Mouse (Mus musculus) thymus, postnatal 25 days (tissue): ENCODE data around the gene Adgrg1.

Experiments used
- DNase-seq: peaks from one replicate; pipeline ENCODE4 v3.0.0; 2022

Adgrg1 gene

GRCm38 (mm10) chr8:94978131-94978530, 3.6 kb downstream of the Adgrg1 start:
- peak; percentile 56 for DNase-seq

GRCm38 (mm10) chr8:94978593-94979319, 4.2 kb downstream of the Adgrg1 start:
- DNase-seq: no peak

GRCm38 (mm10) chr8:94980176-94980575, 5.6 kb downstream of the Adgrg1 start:
- DNase-seq: no peak

- DNase-seq: no peak
These were observed 6.4 kb downstream of the Adgrg1 start for GRCm38 (mm10) chr8:94980976-94981375.

GRCm38 (mm10) chr8:94981848-94982247, 7.3 kb downstream of the Adgrg1 start:
- DNase-seq: no peak

GRCm38 (mm10) chr8:94983146-94983545, 8.6 kb downstream of the Adgrg1 start:
- DNase-seq: no peak

- no peak for DNase-seq
These were observed 9.4 kb downstream of the Adgrg1 start for GRCm38 (mm10) chr8:94983881-94984516.

GRCm38 (mm10) chr8:94985023-94985422, 10.5 kb downstream of the Adgrg1 start:
- DNase-seq: peak; percentile 61

GRCm38 (mm10) chr8:94986676-94987075, 12.1 kb downstream of the Adgrg1 start:
- no peak for DNase-seq

- DNase-seq: no peak
These were observed 13.0 kb downstream of the Adgrg1 start for GRCm38 (mm10) chr8:94987553-94987952.

GRCm38 (mm10) chr8:94988619-94989018, 14.1 kb downstream of the Adgrg1 start:
- DNase-seq: no peak

GRCm38 (mm10) chr8:94989711-94990110, 15.2 kb downstream of the Adgrg1 start:
- DNase-seq: no peak

- peak; percentile 67 for DNase-seq
These were observed 16.3 kb downstream of the Adgrg1 start for GRCm38 (mm10) chr8:94990598-94991453.

GRCm38 (mm10) chr8:94991454-94991994, 17.0 kb downstream of the Adgrg1 start:
- DNase-seq: no peak

GRCm38 (mm10) chr8:94992010-94992409, 17.5 kb downstream of the Adgrg1 start:
- no peak for DNase-seq

- no peak for DNase-seq
These were observed 18.0 kb downstream of the Adgrg1 start for GRCm38 (mm10) chr8:94992534-94992933.

- no peak for DNase-seq
These were observed 18.6 kb downstream of the Adgrg1 start for GRCm38 (mm10) chr8:94992996-94993724.

GRCm38 (mm10) chr8:94994006-94994405, 19.5 kb downstream of the Adgrg1 start:
- peak; percentile 90 for DNase-seq

- no peak for DNase-seq
These were observed 20.0 kb downstream of the Adgrg1 start for GRCm38 (mm10) chr8:94994510-94994909.

- DNase-seq: no peak
These were observed 20.9 kb downstream of the Adgrg1 start for GRCm38 (mm10) chr8:94995336-94995893.

GRCm38 (mm10) chr8:94996037-94996436, 21.5 kb downstream of the Adgrg1 start:
- no peak for DNase-seq
